Mouse (Mus musculus): ENCODE measurements around the gene Ank2. TPM values are rescaled to one million over a fixed set of nuclear protein-coding genes. Genes with fewer than 3 reads are reported as not detected.

Ank2 gene
- polyA plus RNA-seq (2015; fragmentation: Illumina TruSeq; extraction: RNeasy Lipid Tissue Mini Kit (QIAGEN cat#74804); ENCODE audit: insufficient read depth, low replicate concordance) = 5.8 TPM

GRCm38 (mm10) chr3:127498742-127499400 is at the start of gene Ank2:
Ank2 (minus strand) TSS chr3:127499350.

Other genes starting within 250 kb of the Ank2 start
- 59.5 TPM for gene Larp7, start 54.0 kb upstream of the Ank2 start, polyA plus RNA-seq (2015; fragmentation: Illumina TruSeq; extraction: RNeasy Lipid Tissue Mini Kit (QIAGEN cat#74804); ENCODE audit: insufficient read depth, low replicate concordance)
- gene Zgrf1, start 54.1 kb upstream of the Ank2 start, polyA plus RNA-seq (2015; fragmentation: Illumina TruSeq; extraction: RNeasy Lipid Tissue Mini Kit (QIAGEN cat#74804); ENCODE audit: insufficient read depth, low replicate concordance) = 5.8 TPM
- not detected for gene Neurog2, start 133.8 kb upstream of the Ank2 start, polyA plus RNA-seq (2015; fragmentation: Illumina TruSeq; extraction: RNeasy Lipid Tissue Mini Kit (QIAGEN cat#74804); ENCODE audit: insufficient read depth, low replicate concordance)

Data from spleen, adult 10 weeks (tissue).